Mouse (Mus musculus): Measurements from ENCODE around the gene Cpeb3. TPM values are rescaled to one million over a fixed set of nuclear protein-coding genes. Genes with fewer than 3 reads are reported as not detected.

Gene Cpeb3
- total RNA-seq, 1 experiment, result 1.8 TPM

GRCm38 (mm10) chr19:37225197-37225862, 16.9 kb upstream of the Cpeb3 start:
- H3K36me3 ChIP-seq (ENCODE audit: control insufficient read depth, insufficient read depth, low read length, poor library complexity, severe bottlenecking), result peaks cover 5% of the 10 kb centered on the region

GRCm38 (mm10) chr19:37214711-37215110, 6.3 kb upstream of the Cpeb3 start:
- Histone ChIP-seq H3K9ac (ENCODE audit: insufficient read depth, low read depth, low read length, poor library complexity, severe bottlenecking) (no peak overlapping the region), H3K4me1 (ENCODE audit: control insufficient read depth in 2 of 2, insufficient read depth in 2 of 2, low read length in 2 of 2, poor library complexity in 1 of 2) (no peaks in the 10 kb centered on the region; a peak in 1 of 4 replicates), H3K4me3 (ENCODE audit: insufficient read depth in 1 of 2, low read depth in 1 of 2, low read length in 2 of 2, poor library complexity in 1 of 2, severe bottlenecking in 1 of 2) (no peak overlapping the region), H3K36me3 (ENCODE audit: control insufficient read depth, insufficient read depth, low read length, poor library complexity, severe bottlenecking) (peaks cover 15% of the 10 kb centered on the region), H3K27ac (ENCODE audit: insufficient read depth, low read depth, low read length, poor library complexity, severe bottlenecking) (no peak overlapping the region), H3K9me3 (ENCODE audit: control insufficient read depth, insufficient read depth, low read depth, low read length) (no peaks in the 10 kb centered on the region)
- in situ Hi-C loops (cut with MboI; ENCODE audit: low sequenced_read_pairs in 2 of 2, unreplicated experiment in 2 of 2), result no loop called here
- TF ChIP-seq HCFC1 (IDR thresholded peaks at IDR 0.05; ENCODE audit: borderline replicate concordance, insufficient read depth, low read length), result no peak
- TF ChIP-seq CHD2 (IDR thresholded peaks at IDR 0.05; ENCODE audit: low read depth, low read length), result no peak
- no peak for TF ChIP-seq ZNF384 (IDR thresholded peaks at IDR 0.05; ENCODE audit: low read depth, low read length)
- no peak for TF ChIP-seq MAFK (IDR thresholded peaks at IDR 0.05; ENCODE audit: insufficient read depth, low read depth, low read length)
- no peak for TF ChIP-seq ZC3H11A (IDR thresholded peaks at IDR 0.05; ENCODE audit: borderline replicate concordance, low read depth, low read length)
- DNase-seq (ENCODE audit: low read depth, low spot score), result no peak

More at GRCm38 (mm10) chr19:37225197-37225862, 16.9 kb upstream of the Cpeb3 start:
- no peak overlapping the region for H3K27ac ChIP-seq (ENCODE audit: insufficient read depth, low read depth, low read length, poor library complexity, severe bottlenecking)
- no peak for TF ChIP-seq ZNF384 (IDR thresholded peaks at IDR 0.05; ENCODE audit: low read depth, low read length)
- no peak overlapping the region for H3K9ac ChIP-seq (ENCODE audit: insufficient read depth, low read depth, low read length, poor library complexity, severe bottlenecking)
- in situ Hi-C loops (cut with MboI; ENCODE audit: low sequenced_read_pairs in 2 of 2, unreplicated experiment in 2 of 2), result no loop called here
- no peaks in the 10 kb centered on the region for H3K4me1 ChIP-seq (ENCODE audit: control insufficient read depth in 2 of 2, insufficient read depth in 2 of 2, low read length in 2 of 2, poor library complexity in 1 of 2)
- no peaks in the 10 kb centered on the region for H3K9me3 ChIP-seq (ENCODE audit: control insufficient read depth, insufficient read depth, low read depth, low read length)
- H3K4me3 ChIP-seq (ENCODE audit: insufficient read depth in 1 of 2, low read depth in 1 of 2, low read length in 2 of 2, poor library complexity in 1 of 2, severe bottlenecking in 1 of 2), result no peak overlapping the region
- DNase-seq (ENCODE audit: low read depth, low spot score), result no peak

- Histone ChIP-seq H3K36me3 (ENCODE audit: control insufficient read depth, insufficient read depth, low read length, poor library complexity, severe bottlenecking) (peaks cover 10% of the 10 kb centered on the region), H3K4me3 (ENCODE audit: insufficient read depth in 1 of 2, low read depth in 1 of 2, low read length in 2 of 2, poor library complexity in 1 of 2, severe bottlenecking in 1 of 2) (no peak overlapping the region), H3K9ac (ENCODE audit: insufficient read depth, low read depth, low read length, poor library complexity, severe bottlenecking) (no peak overlapping the region), H3K9me3 (ENCODE audit: control insufficient read depth, insufficient read depth, low read depth, low read length) (no peaks in the 10 kb centered on the region), H3K4me1 (ENCODE audit: control insufficient read depth in 2 of 2, insufficient read depth in 2 of 2, low read length in 2 of 2, poor library complexity in 1 of 2) (peaks cover 0 to 8% of the 10 kb centered on the region in 2 experiments; a peak in 2 of 4 replicates), H3K27ac (ENCODE audit: insufficient read depth, low read depth, low read length, poor library complexity, severe bottlenecking) (no peak overlapping the region)
- in situ Hi-C loops (cut with MboI; ENCODE audit: low sequenced_read_pairs in 2 of 2, unreplicated experiment in 2 of 2), result no loop called here
- TF ChIP-seq CHD2 (IDR thresholded peaks at IDR 0.05; ENCODE audit: low read depth, low read length), result no peak
- TF ChIP-seq ZC3H11A (IDR thresholded peaks at IDR 0.05; ENCODE audit: borderline replicate concordance, low read depth, low read length), result no peak
- TF ChIP-seq MAFK (IDR thresholded peaks at IDR 0.05; ENCODE audit: insufficient read depth, low read depth, low read length), result no peak
- no peak for TF ChIP-seq ZNF384 (IDR thresholded peaks at IDR 0.05; ENCODE audit: low read depth, low read length)
- no peak for TF ChIP-seq HCFC1 (IDR thresholded peaks at IDR 0.05; ENCODE audit: borderline replicate concordance, insufficient read depth, low read length)
- DNase-seq (ENCODE audit: low read depth, low spot score), result no peak
Measured at GRCm38 (mm10) chr19:37211416-37211815, 3.0 kb upstream of the Cpeb3 start.

- Histone ChIP-seq H3K9me3 (ENCODE audit: control insufficient read depth, insufficient read depth, low read depth, low read length) (no peaks in the 10 kb centered on the region), H3K9ac (ENCODE audit: insufficient read depth, low read depth, low read length, poor library complexity, severe bottlenecking) (no peak overlapping the region), H3K36me3 (ENCODE audit: control insufficient read depth, insufficient read depth, low read length, poor library complexity, severe bottlenecking) (peaks cover 9% of the 10 kb centered on the region), H3K4me1 (ENCODE audit: control insufficient read depth in 2 of 2, insufficient read depth in 2 of 2, low read length in 2 of 2, poor library complexity in 1 of 2) (peaks cover 0 to 8% of the 10 kb centered on the region in 2 experiments; a peak in 2 of 4 replicates), H3K4me3 (ENCODE audit: insufficient read depth in 1 of 2, low read depth in 1 of 2, low read length in 2 of 2, poor library complexity in 1 of 2, severe bottlenecking in 1 of 2) (no peak overlapping the region), H3K27ac (ENCODE audit: insufficient read depth, low read depth, low read length, poor library complexity, severe bottlenecking) (no peak overlapping the region)
- DNase-seq (ENCODE audit: low read depth, low spot score), result no peak
- TF ChIP-seq MAFK (IDR thresholded peaks at IDR 0.05; ENCODE audit: insufficient read depth, low read depth, low read length), result no peak
- no peak for TF ChIP-seq ZC3H11A (IDR thresholded peaks at IDR 0.05; ENCODE audit: borderline replicate concordance, low read depth, low read length)
- no peak for TF ChIP-seq CHD2 (IDR thresholded peaks at IDR 0.05; ENCODE audit: low read depth, low read length)
- TF ChIP-seq ZNF384 (IDR thresholded peaks at IDR 0.05; ENCODE audit: low read depth, low read length), result no peak
- TF ChIP-seq HCFC1 (IDR thresholded peaks at IDR 0.05; ENCODE audit: borderline replicate concordance, insufficient read depth, low read length), result no peak
- in situ Hi-C loops (cut with MboI; ENCODE audit: low sequenced_read_pairs in 2 of 2, unreplicated experiment in 2 of 2), result no loop called here
Measured at GRCm38 (mm10) chr19:37210457-37210856, 2.1 kb upstream of the Cpeb3 start.

All from ES-E14 (cell line).